Mouse (Mus musculus) urinary bladder, adult 2 months (tissue): ENCODE results near the gene Kansl2. TPM values are rescaled to one million over a fixed set of nuclear protein-coding genes. Genes with fewer than 3 reads are reported as not detected.

Source experiments
- DNase-seq: peaks from one replicate; pipeline ENCODE4 v3.0.0; 2022; ENCODE audit warnings: low spot score
- polyA plus RNA-seq: library from polyadenylated mRNA; depleted of rRNA; stranded (reverse); fragments of >200 nt; gene quantifications from 2 replicates; pipeline ENCODE4 v1.2.3, GENCODE M21; 2012; rRNA removed

Kansl2 gene
- polyA plus RNA-seq: 38.2 and 42.7 TPM in 2 replicates

DNA sequence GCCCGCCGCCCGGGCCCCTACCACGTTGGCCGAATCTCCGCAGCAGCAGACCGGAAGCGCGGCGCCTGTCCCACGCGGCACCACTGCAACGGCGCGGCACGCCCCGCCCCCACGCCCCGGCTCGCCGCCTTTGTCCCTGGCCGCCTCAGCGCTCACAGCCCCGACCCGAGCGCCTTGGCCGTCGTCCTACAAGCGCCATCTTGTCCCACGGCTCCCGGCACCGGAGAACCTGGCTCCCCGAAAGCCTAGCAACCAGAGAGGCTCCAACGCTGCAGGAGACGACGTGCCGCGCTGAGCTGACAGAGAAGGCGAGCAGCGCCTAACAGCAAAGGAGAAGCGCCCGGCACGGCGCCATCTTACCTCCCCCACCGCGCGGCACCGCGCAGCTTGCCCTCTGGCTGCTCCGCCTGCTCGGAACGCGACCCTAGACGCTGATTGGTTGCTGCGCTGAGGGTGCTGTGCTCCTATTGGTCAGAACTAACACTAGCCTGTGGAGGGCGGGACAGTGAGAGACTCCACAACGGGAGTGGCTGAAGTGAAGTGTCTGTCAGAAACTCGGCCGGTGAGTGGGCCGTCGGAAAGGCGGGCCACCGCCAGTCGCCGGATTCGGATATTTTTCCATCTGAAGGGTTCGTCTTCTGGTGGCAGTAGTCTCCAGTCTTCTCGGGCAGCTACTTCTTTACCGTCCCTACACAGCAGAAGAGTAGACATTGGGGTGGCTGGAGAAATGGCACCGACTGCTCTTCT, at the start of gene Kansl2:
TSS of gene Kansl2 (minus strand) at position 384 of the 747 bp plus-strand sequence.
- peak; percentile 91 for DNase-seq

DNA sequence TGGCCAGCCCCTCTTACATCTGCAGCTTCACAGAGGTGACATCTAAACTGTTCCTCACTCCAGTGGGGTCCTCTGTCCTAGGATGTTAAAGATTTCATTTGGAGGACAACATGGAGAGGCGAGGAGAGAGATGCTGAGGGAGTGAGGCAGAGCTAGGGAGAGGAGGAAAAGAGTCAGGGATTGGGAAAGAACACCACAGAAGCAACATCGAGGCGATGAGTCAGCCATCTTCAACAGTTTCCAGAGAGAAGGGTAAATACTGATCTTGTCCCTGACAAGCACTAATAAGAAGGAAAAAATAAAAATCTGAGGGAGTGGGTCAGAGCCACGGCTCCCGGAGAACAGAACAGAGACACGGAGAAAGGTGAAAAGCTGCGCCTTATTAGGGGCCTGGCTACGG, 48.9 kb upstream of the Kansl2 start:
- no peak for DNase-seq

DNA sequence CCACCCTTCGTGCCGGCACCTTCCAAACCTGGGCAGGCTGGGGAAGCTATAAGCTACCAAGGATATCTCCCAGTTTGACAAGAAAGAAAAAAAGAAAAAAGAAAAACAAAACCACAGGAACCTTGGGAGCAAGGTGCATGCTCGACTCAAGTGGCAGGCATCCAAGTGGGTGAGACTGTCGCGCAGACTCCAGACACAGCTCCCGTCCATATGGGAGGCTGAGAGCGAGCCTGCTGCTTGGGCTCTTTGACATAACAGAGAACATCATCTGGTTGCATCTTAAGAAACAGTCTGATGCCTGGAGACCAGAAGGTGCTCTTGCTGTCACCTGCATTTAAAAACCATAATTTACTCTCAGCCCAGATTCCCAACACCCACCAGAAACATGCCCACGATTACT, 48.3 kb upstream of the Kansl2 start:
- DNase-seq: no peak

DNA sequence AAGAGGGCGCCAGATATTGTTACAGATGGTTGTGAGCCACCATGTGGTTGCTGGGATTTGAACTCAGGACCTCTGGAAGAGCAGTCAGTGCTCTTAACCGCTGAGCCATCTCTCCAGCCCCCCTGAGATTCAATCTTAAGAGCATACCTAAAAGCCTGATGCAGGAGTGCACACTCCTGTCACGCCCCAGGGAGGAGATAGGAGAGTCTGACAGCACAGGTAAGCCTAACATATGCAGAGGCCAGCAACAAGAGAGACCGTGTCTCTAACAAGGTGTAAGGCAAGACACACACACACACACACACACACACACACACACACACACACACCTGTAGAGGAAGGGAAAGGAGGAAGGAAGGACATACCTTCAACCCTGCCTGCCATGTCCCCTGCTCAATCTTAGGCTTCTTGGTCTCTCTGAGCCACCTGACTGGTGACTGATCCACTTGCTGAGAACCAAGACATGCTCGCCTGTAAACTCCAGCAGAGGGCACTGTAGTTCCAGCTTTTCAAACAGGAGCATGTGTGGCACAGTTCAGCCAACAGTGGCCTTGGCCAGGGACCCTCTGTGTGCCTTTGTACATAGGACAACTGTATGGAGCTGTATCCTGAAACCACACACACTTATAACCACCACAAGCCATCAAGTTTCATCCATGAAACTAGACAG, 45.9 kb upstream of the Kansl2 start:
- peak; percentile 39 for DNase-seq

DNA sequence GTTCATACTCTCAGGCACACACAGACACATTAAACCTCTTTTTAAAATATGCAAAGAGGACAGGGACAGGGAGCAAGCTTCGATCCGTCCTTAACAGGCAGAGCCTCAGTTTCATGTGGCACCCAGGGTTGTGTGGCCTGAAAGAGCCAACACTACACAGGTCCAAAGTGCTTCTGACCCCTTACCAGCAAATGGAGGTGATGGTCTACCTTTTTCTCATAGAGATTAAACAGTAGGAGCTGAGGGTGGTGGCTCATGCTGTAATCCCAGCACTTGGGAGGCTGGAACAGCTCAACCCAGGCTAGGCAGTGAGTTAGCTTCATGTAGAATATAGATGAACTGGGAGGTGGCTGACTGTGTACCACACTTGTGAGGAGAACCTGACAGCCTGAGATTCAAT, 45.2 kb upstream of the Kansl2 start:
- no peak for DNase-seq

DNA sequence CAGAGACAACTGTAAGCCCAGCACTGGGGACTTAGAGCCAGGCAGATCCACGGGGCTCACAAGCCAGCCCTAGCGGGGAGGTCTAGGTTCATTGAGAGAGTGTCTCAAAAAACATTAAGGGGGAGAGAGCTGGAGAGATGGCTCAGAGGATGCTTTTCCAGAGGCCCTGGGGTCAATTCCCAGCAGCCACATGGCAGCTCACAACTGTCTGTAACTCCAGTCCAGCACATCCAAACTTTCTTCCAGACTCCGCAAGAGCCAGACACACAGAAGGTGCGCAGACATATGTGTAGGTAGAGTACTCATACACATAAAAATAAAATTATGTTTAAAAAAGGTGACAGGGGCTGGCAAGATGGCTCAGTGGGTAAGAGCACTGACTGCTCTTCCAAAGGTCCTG, 39.2 kb upstream of the Kansl2 start:
- DNase-seq: no peak

DNA sequence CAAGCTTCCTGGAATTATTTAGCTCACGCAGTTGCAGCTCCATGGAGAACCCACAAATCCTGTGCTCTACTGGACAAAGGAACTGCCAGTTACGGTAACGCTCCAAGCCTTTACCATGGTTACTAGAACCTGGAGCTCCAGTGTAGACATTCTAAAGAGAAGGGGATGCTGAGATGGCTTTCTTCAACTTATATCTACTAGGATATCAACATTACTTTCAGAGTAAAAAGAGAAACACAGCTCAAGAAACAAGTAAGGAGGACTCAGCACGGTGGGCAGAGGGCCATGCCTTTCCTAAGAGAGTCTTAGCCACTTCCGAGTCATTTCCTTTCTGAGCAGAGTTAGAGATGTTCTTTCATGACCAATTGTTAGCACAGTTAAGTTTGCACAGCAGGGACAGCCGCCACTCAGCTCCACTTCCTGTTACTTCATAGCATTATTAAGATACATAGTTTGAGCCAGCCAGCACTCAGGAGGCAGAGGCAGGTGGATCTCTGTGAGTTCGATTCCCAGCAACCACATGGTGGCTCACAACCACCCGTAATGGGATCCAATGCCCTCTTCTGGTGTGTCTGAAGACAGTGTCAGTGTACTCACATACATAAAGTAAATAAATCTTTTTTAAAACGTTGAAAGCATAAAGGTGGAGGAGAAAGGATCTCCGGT, 36.9 kb upstream of the Kansl2 start, which contains the start of the genes Ccnt1 and 4930415O20Rik:
TSS of gene Ccnt1 (minus strand) at position 51 of the 666 bp plus-strand sequence.
TSS of gene 4930415O20Rik (plus strand) at position 132 of the 666 bp plus-strand sequence.
- no peak for DNase-seq

DNA sequence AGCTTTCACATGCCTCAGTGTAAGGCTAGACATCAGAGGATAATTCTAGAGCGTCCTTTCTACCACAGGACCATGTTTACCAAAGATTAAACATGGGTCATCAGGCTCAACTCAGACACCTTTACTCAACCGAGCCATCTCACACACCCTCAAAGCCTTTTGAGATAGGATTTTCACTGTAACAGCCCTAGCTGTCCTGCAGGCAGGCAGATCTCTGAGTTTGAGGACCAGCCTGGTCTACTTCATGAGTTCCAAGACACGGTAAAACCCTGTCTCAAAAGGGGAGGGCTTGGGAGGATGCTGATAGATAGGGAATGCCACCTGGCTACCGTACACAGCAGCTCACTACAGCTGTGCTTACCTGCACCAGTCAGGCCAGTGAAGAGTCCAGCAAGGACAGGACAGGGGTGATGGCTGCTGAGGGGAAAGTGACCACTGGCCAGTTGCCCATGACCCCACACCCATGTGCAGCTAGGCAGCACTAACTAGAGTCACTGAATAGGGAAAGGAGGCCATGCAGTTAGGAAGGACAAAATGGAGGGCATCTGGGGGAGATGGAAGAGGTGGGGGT, 35.8 kb upstream of the Kansl2 start:
- no peak for DNase-seq

DNA sequence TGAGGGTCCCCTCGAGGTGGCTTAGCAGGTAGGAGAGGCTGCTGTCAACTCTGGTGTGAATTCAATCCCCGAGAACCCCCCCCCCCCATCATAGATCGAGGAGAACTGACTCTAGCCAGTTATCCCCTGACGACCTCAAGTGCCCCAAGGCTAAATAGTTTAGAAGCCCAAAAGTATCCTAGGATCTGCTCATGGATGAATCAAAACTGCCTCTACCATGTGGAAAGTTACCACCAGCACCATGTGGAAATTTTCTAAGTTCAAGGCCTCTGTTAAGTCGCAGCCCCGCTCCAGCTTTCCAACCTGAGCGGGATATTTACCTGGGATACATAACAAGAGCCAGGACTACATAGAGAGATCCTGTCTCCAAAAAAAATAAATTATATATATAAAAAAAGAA, 35.2 kb upstream of the Kansl2 start:
- DNase-seq: no peak

DNA sequence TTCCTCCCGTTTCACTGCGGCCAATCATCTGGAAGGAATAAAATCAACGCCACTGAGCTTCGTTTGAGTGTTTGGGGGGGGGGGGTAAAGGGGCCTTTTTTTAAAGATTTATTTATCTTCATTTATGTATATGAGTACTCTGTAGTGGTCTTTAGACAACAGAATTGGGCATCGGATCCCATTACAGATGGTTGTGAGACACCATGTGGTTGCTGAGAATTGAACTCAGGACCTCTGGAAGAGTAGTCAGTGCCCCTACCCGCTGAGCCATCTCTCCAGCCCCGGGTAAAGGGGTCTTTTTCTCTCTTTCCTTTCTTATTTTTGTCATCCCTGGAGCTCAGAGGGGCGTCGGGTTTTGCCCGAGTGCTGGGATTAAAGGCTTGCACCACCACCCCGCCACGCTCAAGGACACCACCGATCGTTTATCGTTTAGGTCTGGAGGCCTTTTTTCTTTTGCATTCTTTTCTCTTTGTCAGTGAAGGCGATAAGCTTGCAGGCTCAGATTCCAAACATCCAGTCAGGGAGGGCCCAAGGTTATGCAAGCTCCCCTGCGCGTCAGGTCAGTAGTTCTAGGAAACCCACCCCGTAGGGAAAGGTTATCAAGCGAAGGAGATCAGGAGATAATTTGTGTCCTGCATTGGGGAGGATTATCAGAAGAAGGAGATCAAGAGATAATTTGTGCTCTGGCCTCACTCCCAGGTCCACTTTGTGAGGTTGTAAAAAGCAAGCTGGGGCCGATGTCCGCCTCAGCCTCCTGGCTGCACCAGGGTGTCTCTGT, 34.4 kb upstream of the Kansl2 start:
- no peak for DNase-seq

DNA sequence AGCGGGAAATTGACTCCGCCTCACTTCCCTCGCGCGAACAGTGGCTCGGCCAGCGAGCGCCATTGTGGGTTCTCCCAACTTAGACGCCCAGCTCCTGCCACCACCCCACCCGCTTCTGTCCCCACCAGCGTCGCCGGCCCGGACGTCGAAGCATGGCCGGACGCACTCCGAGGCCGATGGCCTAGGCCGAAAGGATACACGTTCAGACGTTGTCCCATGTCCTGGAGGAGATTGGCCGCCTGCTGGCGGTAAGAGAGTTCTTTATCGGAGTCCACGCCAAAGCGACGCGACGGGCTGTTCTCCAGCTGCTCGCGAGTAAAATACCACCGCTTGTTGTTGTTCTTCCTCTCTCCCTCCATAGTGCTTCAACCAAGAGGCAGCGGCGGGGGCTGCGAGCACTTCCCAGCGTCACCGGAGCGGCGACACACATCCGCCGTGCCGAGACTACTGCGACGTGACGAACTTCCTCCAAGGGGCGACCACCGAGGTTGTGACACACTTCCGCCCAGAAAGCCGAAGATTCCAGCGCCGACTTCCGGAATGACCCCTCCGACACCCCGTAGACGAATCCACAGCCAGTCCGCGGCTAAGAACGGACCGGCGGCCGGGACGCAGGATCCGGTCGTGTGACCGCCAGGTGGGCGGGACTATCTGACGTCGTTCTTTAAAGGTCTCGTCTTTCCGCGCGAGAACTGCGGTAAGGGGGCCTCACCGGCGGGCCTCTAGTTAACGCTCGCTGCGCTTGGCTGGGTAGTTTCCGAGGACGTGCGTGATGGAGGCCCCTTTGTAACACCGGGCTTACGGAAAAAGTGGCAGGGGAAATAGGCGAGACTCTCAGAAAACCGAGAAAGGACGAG, 33.4 kb upstream of the Kansl2 start:
- DNase-seq: peak; percentile 98

DNA sequence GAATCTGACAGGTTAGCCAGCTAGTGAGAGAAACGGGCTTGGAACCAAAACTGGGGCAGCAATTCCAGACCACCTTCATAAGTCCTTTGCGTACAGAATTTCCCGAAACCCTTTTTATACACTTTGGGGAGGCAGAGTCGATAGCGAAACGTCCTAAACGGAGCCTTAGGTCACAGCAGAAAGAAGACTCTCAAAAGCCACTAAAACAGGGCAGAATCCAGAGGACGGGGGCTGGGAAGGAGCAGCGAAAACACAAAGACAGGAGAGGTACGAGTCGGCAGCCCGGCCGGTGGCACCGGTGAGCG, 32.9 kb upstream of the Kansl2 start:
- DNase-seq: no peak

DNA sequence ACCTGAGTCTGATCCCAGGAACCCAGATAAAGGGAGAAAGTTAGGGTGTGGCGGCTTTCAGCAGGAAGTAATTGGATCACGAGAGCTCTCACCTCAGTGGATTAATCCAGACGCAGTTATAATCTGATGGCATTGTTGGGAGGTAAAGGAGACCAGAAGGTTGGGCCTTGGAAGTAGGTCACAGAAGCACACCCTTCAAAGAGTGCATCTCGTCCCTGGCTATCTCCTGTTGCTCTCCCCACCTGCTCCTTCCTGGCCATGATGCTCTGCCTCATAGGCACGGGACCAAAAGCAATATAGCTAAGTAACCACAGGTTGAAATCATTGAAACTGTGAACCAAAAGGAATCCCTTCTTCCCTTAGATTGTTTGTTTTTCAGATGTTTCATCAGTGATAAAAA, 23.1 kb upstream of the Kansl2 start:
- DNase-seq: no peak

DNA sequence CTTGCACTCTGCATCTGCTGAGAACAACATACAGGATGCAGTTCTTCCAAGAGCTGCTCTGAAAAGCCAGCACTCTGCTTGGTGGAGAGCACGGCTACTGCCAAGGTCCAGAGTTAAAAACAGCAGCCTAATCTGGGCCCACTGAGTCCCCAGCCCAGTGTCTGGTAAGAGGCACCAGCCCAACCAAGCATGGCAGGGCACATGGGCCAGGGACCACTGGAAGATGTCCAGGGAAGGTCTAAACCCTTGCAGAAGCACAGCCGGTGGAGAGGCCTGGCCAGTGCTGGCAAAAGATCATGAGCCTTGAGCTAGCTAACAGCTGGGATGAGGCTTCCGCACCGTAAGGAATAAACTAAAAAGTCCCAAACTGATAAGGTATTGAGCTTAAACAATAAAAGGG, 21.8 kb upstream of the Kansl2 start:
- no peak for DNase-seq

DNA sequence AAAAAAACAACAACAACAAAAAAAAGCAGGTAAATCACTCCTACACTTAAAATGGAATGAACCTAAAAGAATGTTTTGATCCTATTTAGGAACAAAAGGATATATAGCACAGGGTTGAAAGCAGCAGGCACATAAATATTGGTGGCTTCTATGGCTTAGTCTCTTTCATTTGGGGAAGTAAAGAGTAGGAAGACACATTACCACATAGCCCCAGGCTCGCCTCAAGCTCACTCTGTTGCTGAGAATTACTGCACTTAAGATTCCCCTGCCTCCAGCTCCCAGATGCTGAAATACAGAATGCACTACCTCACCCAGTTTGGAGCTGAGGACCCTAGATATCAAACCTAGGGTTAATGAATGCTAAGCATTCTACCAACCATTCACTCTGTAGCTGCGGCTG, 18.7 kb upstream of the Kansl2 start:
- DNase-seq: no peak

DNA sequence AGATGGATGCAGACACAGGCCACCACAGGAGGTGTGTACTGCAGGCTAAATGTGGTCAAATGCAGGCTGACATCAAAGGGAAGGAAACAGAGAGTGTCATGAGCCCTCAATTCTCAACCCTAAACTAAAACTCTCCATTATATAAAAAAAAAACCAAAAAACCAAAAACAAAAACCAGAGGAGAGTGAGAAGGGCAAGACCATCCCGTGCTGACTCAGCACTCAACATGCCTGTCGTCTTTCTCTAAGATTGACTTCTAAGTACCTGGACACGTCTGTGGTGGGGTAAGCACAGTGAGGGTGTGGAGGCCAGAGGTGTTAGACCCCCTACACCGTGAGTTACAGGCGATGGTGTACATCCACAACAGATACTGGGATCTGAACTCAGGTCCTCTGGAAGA, 12.8 kb upstream of the Kansl2 start:
- DNase-seq: no peak

DNA sequence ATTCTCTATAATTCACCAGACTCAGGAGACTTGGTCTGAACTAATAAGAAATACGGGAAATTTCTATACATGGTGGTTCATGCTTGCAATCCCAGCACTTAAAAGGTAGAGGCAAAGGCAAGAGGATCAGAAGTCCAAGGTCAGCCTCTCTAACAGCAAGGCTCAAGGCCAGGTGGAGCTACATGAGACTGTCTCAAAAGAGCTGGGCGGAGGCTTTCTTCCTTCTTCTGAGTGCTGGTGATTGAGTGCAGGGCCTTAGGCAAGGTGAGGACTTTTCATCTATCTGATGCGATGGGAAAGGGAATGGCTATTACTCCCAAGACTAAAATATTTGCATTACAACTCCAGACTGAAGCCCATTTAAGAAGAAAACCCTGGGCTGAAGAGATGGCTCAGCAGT, 11.1 kb upstream of the Kansl2 start:
- no peak for DNase-seq

DNA sequence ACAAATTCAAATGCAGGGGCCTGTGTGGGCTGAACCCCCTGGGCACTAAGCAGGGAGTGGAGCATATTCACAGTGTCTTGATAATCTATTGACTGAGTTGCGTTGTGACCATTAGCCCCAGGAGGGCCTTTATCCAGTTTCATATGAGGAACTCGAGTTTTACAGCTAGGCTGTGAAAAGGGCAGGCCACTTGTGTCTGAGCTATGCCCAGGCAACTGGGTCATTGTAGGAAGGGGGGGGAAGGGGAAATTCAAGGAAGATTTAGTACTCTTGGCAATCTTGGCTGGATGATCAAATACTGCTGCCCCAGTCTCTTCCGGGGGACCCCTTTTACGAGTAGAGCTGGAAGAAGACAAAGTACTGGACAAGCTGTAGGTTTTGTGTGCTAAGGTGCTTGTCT, 9.3 kb upstream of the Kansl2 start:
- DNase-seq: no peak

DNA sequence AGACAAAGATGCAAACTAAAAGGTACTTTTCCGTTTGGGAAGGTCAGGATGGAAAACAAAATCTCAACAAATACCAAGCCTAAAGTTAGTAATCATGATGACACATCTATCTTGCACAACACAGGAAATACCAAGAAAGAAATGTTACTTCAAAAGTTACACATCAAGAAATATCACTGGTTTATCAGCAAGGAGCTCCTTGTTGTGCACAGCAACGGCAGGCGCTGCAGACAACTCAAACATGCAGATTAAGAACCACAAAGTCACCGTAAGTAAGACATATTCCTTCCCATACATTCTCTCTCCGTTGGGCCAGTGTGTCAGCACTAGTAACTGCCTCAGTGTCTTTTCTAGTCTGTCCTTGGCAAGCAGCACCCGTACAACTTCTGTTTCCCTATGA, 7.0 kb upstream of the Kansl2 start:
- no peak for DNase-seq

DNA sequence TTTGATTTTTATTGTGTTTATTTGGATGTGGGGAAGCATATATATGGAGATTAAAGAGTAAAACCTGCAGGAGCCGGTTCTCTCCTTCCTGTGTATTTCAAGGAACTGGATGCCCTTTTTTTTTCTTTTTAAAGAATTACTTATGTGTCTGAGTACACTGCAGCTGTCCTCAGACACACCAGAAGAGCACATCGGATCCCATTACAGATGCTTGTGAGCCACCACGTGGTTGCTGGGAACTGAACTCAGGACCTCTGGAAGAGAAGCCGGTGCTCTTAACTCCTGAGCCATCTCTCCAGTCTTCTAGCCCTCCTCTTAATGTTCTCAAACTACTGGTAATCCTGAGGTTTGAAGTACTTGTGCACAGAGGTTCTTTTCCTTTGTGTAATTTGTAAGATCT, 3.9 kb upstream of the Kansl2 start:
- DNase-seq: no peak
